Mouse (Mus musculus) bone marrow, adult 2 months (tissue): ENCODE data around the gene Atf5.

Source experiments
- CTCF ChIP-seq: fragments of 200-500 bp; IDR thresholded peaks from 2 replicates; pipeline ENCODE4 v1.5.1; 2011; ENCODE audit warnings: low read length, control low read depth; ENCODE audit not compliant: control insufficient read depth, insufficient read depth
- POLR2A ChIP-seq: fragments of 200-500 bp; IDR thresholded peaks from 2 replicates; pipeline ENCODE4 v1.6.1; 2011; ENCODE audit warnings: low read depth, mild to moderate bottlenecking, control low read depth, low read length, borderline replicate concordance; ENCODE audit not compliant: control insufficient read depth

DNA sequence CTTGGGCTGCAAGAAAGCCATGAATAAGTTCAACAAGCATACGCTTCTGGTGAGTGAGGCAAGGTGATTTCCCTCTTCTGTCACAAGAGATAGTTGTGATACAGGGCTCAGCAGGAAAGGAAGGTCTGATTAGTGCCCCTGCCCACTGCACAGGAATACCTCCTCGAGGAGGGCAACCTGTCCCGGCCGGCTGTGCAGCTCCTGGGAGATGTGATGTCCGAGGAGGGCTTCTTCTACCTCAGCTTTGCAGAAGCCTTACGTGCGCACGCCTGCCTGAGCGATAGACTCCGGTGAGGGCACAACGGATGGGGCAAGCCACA lies 22.7 kb upstream of the Atf5 start:
- TF ChIP-seq CTCF (no peak), POLR2A (no peak)
